Mouse (Mus musculus): ENCODE measurements around the gene Rbpms2. TPM values are rescaled to one million over a fixed set of nuclear protein-coding genes. Genes with fewer than 3 reads are reported as not detected.

The Rbpms2 gene
- polyA plus RNA-seq, 1 experiment = not detected

GRCm38 (mm10) chr9:65664163-65664562 is 34.7 kb downstream of the Rbpms2 start:
- Histone ChIP-seq H3K4me3 (ENCODE audit: insufficient read depth, low read depth, low read length) (no peak overlapping the region), H3K4me1 (ENCODE audit: control insufficient read depth, insufficient read depth, low read length) (no peaks in the 10 kb centered on the region), H3K27ac (ENCODE audit: insufficient read depth, low read depth, low read length) (no peak overlapping the region)
- no peak for TF ChIP-seq POLR2A (IDR thresholded peaks at IDR 0.05; ENCODE audit: insufficient read depth, low read depth, low read length)
- TF ChIP-seq CTCF (IDR thresholded peaks at IDR 0.05; ENCODE audit: insufficient read depth, low read depth, low read length) = peak; percentile 59
- WGBS = 4% methylated on average over 3 of the region's 3 CpGs

DNA sequence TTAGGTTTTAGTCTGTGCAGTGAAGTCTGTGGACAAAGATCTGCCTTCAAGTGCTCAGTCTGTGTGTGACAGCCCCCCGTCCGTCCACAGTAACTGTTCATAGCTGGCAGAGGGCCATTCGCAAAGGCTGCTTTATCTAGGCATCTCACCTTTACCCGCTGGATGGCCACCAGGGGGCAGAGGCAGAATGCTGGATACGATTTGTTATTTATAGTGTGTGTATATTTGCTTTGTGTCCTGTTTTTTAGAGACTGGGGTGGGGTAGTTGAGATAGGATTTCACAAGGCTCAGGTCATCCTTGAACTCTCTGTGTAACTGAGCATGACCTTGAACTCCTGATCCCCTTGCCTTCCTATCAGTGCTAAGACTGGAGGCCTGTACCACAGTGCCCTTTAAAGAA is 36.6 kb downstream of the Rbpms2 start:
- Histone ChIP-seq H3K27ac (ENCODE audit: insufficient read depth, low read depth, low read length) (no peak overlapping the region), H3K4me1 (ENCODE audit: control insufficient read depth, insufficient read depth, low read length) (no peaks in the 10 kb centered on the region), H3K4me3 (ENCODE audit: insufficient read depth, low read depth, low read length) (no peak overlapping the region)
- TF ChIP-seq POLR2A (IDR thresholded peaks at IDR 0.05; ENCODE audit: insufficient read depth, low read depth, low read length) (no peak), CTCF (IDR thresholded peaks at IDR 0.05; ENCODE audit: insufficient read depth, low read depth, low read length) (peak; percentile 33; the same call in 1 of the 2 replicates)
- 13% methylated on average over 5 of the region's 5 CpGs for WGBS

GRCm38 (mm10) chr9:65667701-65668100 is 38.3 kb downstream of the Rbpms2 start, which contains the start of gene Oaz2:
Oaz2 (plus strand) TSS chr9:65668001.
- Histone ChIP-seq H3K4me3 (ENCODE audit: insufficient read depth, low read depth, low read length) (no peak within 1 kb of the TSS), H3K27ac (ENCODE audit: insufficient read depth, low read depth, low read length) (no peak within 1 kb of the TSS), H3K4me1 (ENCODE audit: control insufficient read depth, insufficient read depth, low read length) (no peaks in the 10 kb centered on the region)
- TF ChIP-seq CTCF (IDR thresholded peaks at IDR 0.05; ENCODE audit: insufficient read depth, low read depth, low read length) = no peak
- TF ChIP-seq POLR2A (IDR thresholded peaks at IDR 0.05; ENCODE audit: insufficient read depth, low read depth, low read length) = no peak
- 94% methylated on average over 8 of the region's 8 CpGs for WGBS

- WGBS = 59% methylated on average over 9 of the region's 9 CpGs
- H3K27ac ChIP-seq (ENCODE audit: insufficient read depth, low read depth, low read length) = no peak overlapping the region
- H3K4me3 ChIP-seq (ENCODE audit: insufficient read depth, low read depth, low read length) = no peak overlapping the region
- TF ChIP-seq CTCF (IDR thresholded peaks at IDR 0.05; ENCODE audit: insufficient read depth, low read depth, low read length) (no peak), POLR2A (IDR thresholded peaks at IDR 0.05; ENCODE audit: insufficient read depth, low read depth, low read length) (no peak)
- H3K4me1 ChIP-seq (ENCODE audit: control insufficient read depth, insufficient read depth, low read length) = no peaks in the 10 kb centered on the region; the same call in 1 of the 2 replicates
Observed at GRCm38 (mm10) chr9:65671431-65671931, 42.0 kb downstream of the Rbpms2 start.

DNA sequence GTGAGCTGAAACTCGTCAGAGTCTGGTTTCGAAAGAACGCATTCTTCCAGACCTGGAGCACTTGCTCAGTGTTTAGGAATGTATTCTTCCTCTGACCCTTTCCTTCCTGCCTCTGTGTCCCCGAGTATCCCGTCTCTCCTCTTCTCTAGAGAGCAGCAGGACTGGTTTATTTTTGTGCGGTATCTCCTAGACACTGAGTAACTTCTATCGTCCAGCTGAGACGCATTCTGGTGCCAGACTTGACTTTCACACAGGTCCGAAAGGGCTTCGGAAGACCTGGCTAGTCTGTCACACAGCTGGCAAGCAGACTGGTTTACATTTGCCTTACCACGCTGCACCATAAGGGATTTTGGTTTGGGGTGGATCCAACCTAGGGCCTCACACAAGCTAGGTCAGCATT is 43.5 kb downstream of the Rbpms2 start:
- H3K4me3 ChIP-seq (ENCODE audit: insufficient read depth, low read depth, low read length) = no peak overlapping the region
- WGBS = 78% methylated on average over 11 of the region's 11 CpGs
- TF ChIP-seq POLR2A (IDR thresholded peaks at IDR 0.05; ENCODE audit: insufficient read depth, low read depth, low read length) = no peak
- no peaks in the 10 kb centered on the region; the same call in 1 of the 2 replicates for H3K4me1 ChIP-seq (ENCODE audit: control insufficient read depth, insufficient read depth, low read length)
- H3K27ac ChIP-seq (ENCODE audit: insufficient read depth, low read depth, low read length) = no peak overlapping the region

- Histone ChIP-seq H3K4me3 (ENCODE audit: insufficient read depth, low read depth, low read length) (peak overlapping the region; percentile 77), H3K4me1 (ENCODE audit: control insufficient read depth, insufficient read depth, low read length) (peaks cover 11% of the 10 kb centered on the region), H3K27ac (ENCODE audit: insufficient read depth, low read depth, low read length) (no peak overlapping the region; the same call in 1 of the 2 replicates)
- WGBS = 43% methylated on average over 8 of the region's 8 CpGs
- TF ChIP-seq POLR2A (IDR thresholded peaks at IDR 0.05; ENCODE audit: insufficient read depth, low read depth, low read length) (no peak), CTCF (IDR thresholded peaks at IDR 0.05; ENCODE audit: insufficient read depth, low read depth, low read length) (no peak)
Observed at GRCm38 (mm10) chr9:65675461-65676357, 46.3 kb downstream of the Rbpms2 start.

GRCm38 (mm10) chr9:65676358-65677118 is 47.1 kb downstream of the Rbpms2 start:
- under 1% methylated on average over 49 of the region's 51 CpGs for WGBS
- TF ChIP-seq CTCF (IDR thresholded peaks at IDR 0.05; ENCODE audit: insufficient read depth, low read depth, low read length) (no peak), POLR2A (IDR thresholded peaks at IDR 0.05; ENCODE audit: insufficient read depth, low read depth, low read length) (peak; percentile 55; the same call in 1 of the 2 replicates)
- H3K4me1 ChIP-seq (ENCODE audit: control insufficient read depth, insufficient read depth, low read length) = peaks cover 11% of the 10 kb centered on the region
- peak overlapping the region; percentile 77 for H3K4me3 ChIP-seq (ENCODE audit: insufficient read depth, low read depth, low read length)
- H3K27ac ChIP-seq (ENCODE audit: insufficient read depth, low read depth, low read length) = peak overlapping the region; percentile 29

GRCm38 (mm10) chr9:65677119-65677462 is 47.6 kb downstream of the Rbpms2 start:
- Histone ChIP-seq H3K27ac (ENCODE audit: insufficient read depth, low read depth, low read length) (peak overlapping the region; percentile 29; the same call in 1 of the 2 replicates), H3K4me1 (ENCODE audit: control insufficient read depth, insufficient read depth, low read length) (peaks cover 11% of the 10 kb centered on the region), H3K4me3 (ENCODE audit: insufficient read depth, low read depth, low read length) (peak overlapping the region; percentile 77)
- WGBS = 1% methylated on average over 3 of the region's 3 CpGs
- TF ChIP-seq CTCF (IDR thresholded peaks at IDR 0.05; ENCODE audit: insufficient read depth, low read depth, low read length) (no peak), POLR2A (IDR thresholded peaks at IDR 0.05; ENCODE audit: insufficient read depth, low read depth, low read length) (no peak)
